Mouse (Mus musculus) intestine, embryonic 14.5 days (tissue): ENCODE results near the gene Srpk2. TPM values are rescaled to one million over a fixed set of nuclear protein-coding genes. Genes with fewer than 3 reads are reported as not detected.
"Not testable (repeated sequence)": the region's sequence is repeated elsewhere in the genome, so short reads cannot be mapped to it uniquely, and the experiment has no call there.

Source experiments
- ATAC-seq: fragments of 200-750 bp; cut with Nextera tagmentation; replicated peaks from 2 replicates; pipeline ENCODE4 v1.8.0; 2017; ENCODE audit warnings: low read depth, moderate number of reproducible peaks, moderate TSS enrichment, moderate library complexity; ENCODE audit not compliant: low FRiP score, low TSS enrichment
- DNase-seq: peaks from one replicate; pipeline ENCODE4 v3.0.0-alpha.2; 2018; ENCODE audit warnings: low spot score
- H3K27ac ChIP-seq: fragments of 300-500 bp; sonication (generic); 2 replicates; pipeline ENCODE4 v1.5.1; 2014; ENCODE audit warnings: low read depth, mild to moderate bottlenecking, control low read depth
- H3K27me3 ChIP-seq: fragments of 300-500 bp; sonication (generic); replicated peaks from 2 replicates; pipeline ENCODE4 v1.6.1; 2014; ENCODE audit warnings: low read length, control low read depth; ENCODE audit not compliant: control insufficient read depth, insufficient read depth
- H3K36me3 ChIP-seq: fragments of 300-500 bp; sonication (generic); 2 replicates; pipeline ENCODE4 v1.6.1; 2014; ENCODE audit warnings: low read length, control low read depth; ENCODE audit not compliant: control insufficient read depth, insufficient read depth
- H3K4me1 ChIP-seq: fragments of 300-500 bp; sonication (generic); replicated peaks from 2 replicates; pipeline ENCODE4 v1.6.1; 2014; ENCODE audit warnings: low read length, control low read depth, mixed read lengths; ENCODE audit not compliant: control insufficient read depth, insufficient read depth
- H3K4me2 ChIP-seq: fragments of 300-500 bp; sonication (generic); 2 replicates; pipeline ENCODE4 v1.6.1; 2014; ENCODE audit warnings: low read length
- H3K4me3 ChIP-seq: fragments of 300-500 bp; sonication (generic); 2 replicates; pipeline ENCODE4 v1.5.1; 2014; ENCODE audit warnings: low read depth, low read length, control low read depth, mixed read lengths
- H3K9ac ChIP-seq: fragments of 300-500 bp; sonication (generic); 2 replicates; pipeline ENCODE4 v1.6.1; 2014; ENCODE audit warnings: mild to moderate bottlenecking, low read length
- H3K9me3 ChIP-seq: fragments of 300-500 bp; sonication (generic); 2 replicates; pipeline ENCODE4 v1.6.1; 2016; ENCODE audit warnings: low read length, control low read depth; ENCODE audit not compliant: control insufficient read depth
- WGBS: fragments of 180-500 bp; shearing (Covaris S2); extraction: QIAGEN DNeasy Blood & Tissue Kit; methylation state at CpG from one replicate; pipeline ENCODE4 v1.1.7; 2014; 5-methylcytosine and 5-hydroxymethylcytosine counted together
- polyA plus RNA-seq: library from polyadenylated mRNA; unstranded; fragments of >200 nt; fragmentation: Nextera tagmentation; extraction: Ambion mirVana; gene quantifications from 2 replicates; pipeline ENCODE4 v1.2.1, GENCODE M21; 2014

Srpk2 gene
- polyA plus RNA-seq, 1 experiment from 2014 or later, result 47.1 TPM

DNA sequence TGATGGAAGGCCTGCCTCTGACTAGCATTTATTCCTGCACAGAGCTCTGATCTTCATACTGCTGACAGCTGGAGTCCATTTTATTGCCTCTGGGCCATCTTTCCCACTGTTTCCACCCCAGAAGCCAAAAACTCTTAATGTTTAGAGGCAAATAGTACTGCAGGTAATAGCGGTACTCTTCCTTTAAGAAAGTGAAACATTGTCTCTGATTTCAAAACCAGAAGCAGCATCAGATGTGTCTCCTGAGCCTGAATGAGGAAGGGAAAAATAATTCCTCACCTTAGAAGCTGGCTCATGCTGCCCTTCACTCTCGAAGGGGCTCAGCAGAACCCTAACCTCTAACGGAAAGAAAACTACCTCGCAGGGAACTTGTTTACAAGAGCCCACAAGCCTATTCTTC, 26.8 kb upstream of the Srpk2 start:
- DNase-seq (no peak), ATAC-seq (no peak)
- Histone ChIP-seq H3K4me3 (0 out of 2 replicates have a peak overlapping the region, but pooled peaks have one; percentile 61), H3K9me3 (peaks cover 32% of the 10 kb centered on the region), H3K4me1 (no peaks in the 10 kb centered on the region; the same call in 1 of the 2 replicates), H3K36me3 (peaks cover 33% of the 10 kb centered on the region), H3K27ac (no peak overlapping the region), H3K9ac (no peak overlapping the region), H3K27me3 (no peaks in the 10 kb centered on the region), H3K4me2 (no peak overlapping the region)
- 98% methylated on average over 4 of the region's 4 CpGs for WGBS

GRCm38 (mm10) chr5:23709661-23710060, 25.2 kb upstream of the Srpk2 start:
- peaks cover 33% of the 10 kb centered on the region for H3K36me3 ChIP-seq

GRCm38 (mm10) chr5:23706601-23707597, 22.5 kb upstream of the Srpk2 start:
- Histone ChIP-seq H3K9me3 (peaks cover 52% of the 10 kb centered on the region), H3K36me3 (peaks cover 56% of the 10 kb centered on the region)
- not testable (repeated sequence) for ATAC-seq, H3K4me1 ChIP-seq, DNase-seq, H3K4me3 ChIP-seq, H3K27me3 ChIP-seq, H3K9ac ChIP-seq, H3K4me2 ChIP-seq, H3K27ac ChIP-seq
- WGBS, result 96% methylated on average over 30 of the region's 34 CpGs

More at GRCm38 (mm10) chr5:23709661-23710060, 25.2 kb upstream of the Srpk2 start:
- no peaks in the 10 kb centered on the region; the same call in 1 of the 2 replicates for H3K4me1 ChIP-seq
- WGBS, result 96% methylated on average over 1 of the region's 1 CpGs
- H3K4me3 ChIP-seq, result no peak overlapping the region
- no peak overlapping the region for H3K9ac ChIP-seq
- no peak overlapping the region for H3K4me2 ChIP-seq
- no peak overlapping the region for H3K27ac ChIP-seq
- H3K9me3 ChIP-seq, result peaks cover 35% of the 10 kb centered on the region
- no peak for ATAC-seq
- no peak for DNase-seq
- H3K27me3 ChIP-seq, result no peaks in the 10 kb centered on the region

DNA sequence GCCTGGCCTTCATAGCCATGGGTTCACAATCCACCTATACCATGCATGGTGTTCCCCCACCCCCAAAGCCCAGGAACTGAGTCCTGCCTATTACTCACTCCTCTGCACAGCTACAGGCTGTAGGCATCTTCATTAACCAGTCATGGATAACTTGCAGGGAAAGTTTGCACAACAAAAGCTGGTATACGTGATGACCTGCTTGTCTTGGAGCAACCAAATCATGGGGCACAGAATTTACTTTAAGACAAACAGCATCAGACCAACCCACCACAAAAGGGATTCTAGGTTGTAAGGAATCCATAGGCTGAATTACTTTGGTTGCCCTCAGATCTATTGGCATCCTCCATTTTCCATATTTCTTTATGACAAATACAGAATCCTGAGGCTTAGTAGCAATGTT, 13.0 kb upstream of the Srpk2 start:
- Histone ChIP-seq H3K4me2 (no peak overlapping the region), H3K36me3 (peaks cover 18% of the 10 kb centered on the region), H3K9me3 (peaks cover 45% of the 10 kb centered on the region), H3K4me3 (no peak overlapping the region), H3K27ac (no peak overlapping the region), H3K27me3 (no peaks in the 10 kb centered on the region), H3K9ac (no peak overlapping the region), H3K4me1 (no peaks in the 10 kb centered on the region)
- DNase-seq (no peak), ATAC-seq (no peak)
- WGBS, result 97% methylated on average over 1 of the region's 1 CpGs

GRCm38 (mm10) chr5:23683431-23683830, 986 bp downstream of the Srpk2 start:
- Histone ChIP-seq H3K4me2 (no peak overlapping the region), H3K9ac (no peak overlapping the region), H3K36me3 (no peaks in the 10 kb centered on the region), H3K4me1 (no peaks in the 10 kb centered on the region), H3K4me3 (no peak overlapping the region), H3K27me3 (no peaks in the 10 kb centered on the region), H3K27ac (no peak overlapping the region), H3K9me3 (no peaks in the 10 kb centered on the region)
- DNase-seq, result no peak
- no peak for ATAC-seq
- 84% methylated on average over 4 of the region's 4 CpGs for WGBS

DNA sequence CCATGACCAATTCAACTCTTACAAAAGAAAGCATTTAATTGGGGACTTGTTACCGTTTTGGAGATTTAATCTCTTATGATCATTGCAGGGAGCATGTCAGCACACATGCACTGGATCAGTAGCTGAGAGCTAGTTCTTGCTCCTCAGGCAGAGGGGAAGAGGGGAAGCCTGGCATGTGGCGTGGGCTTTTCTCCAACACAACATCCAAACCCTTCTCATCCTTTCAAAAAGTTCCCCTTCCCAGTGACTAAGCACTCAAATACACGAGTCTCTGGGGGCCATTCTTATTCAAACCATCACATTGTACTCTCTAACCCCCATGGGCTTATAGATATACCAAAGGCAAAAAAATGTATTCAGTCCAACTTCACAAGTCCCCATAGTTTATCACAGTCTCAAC, 5.4 kb downstream of the Srpk2 start:
- no peak overlapping the region for H3K27ac ChIP-seq
- H3K36me3 ChIP-seq, result no peaks in the 10 kb centered on the region
- ATAC-seq, result no peak
- peak; percentile 9 for DNase-seq
- H3K27me3 ChIP-seq, result no peaks in the 10 kb centered on the region
- H3K4me2 ChIP-seq, result no peak overlapping the region
- H3K9ac ChIP-seq, result no peak overlapping the region
- 69% methylated on average over 3 of the region's 3 CpGs for WGBS
- 0 out of 2 replicates have a peak, but pooled peaks cover 3% of the 10 kb centered on the region for H3K4me1 ChIP-seq
- no peak overlapping the region for H3K4me3 ChIP-seq
- no peaks in the 10 kb centered on the region for H3K9me3 ChIP-seq

- ATAC-seq (no peak), DNase-seq (no peak)
- Histone ChIP-seq H3K9me3 (no peaks in the 10 kb centered on the region), H3K9ac (no peak overlapping the region), H3K36me3 (no peaks in the 10 kb centered on the region), H3K27ac (no peak overlapping the region), H3K4me2 (no peak overlapping the region), H3K4me1 (0 out of 2 replicates have a peak, but pooled peaks cover 3% of the 10 kb centered on the region), H3K4me3 (no peak overlapping the region), H3K27me3 (no peaks in the 10 kb centered on the region)
- WGBS, result 95% methylated on average over 5 of the region's 5 CpGs
These were observed 6.5 kb downstream of the Srpk2 start for GRCm38 (mm10) chr5:23677883-23678282.

- Histone ChIP-seq H3K27ac (no peak overlapping the region), H3K9ac (no peak overlapping the region), H3K4me3 (no peak overlapping the region), H3K9me3 (no peaks in the 10 kb centered on the region), H3K36me3 (no peaks in the 10 kb centered on the region), H3K4me1 (peaks cover 3% of the 10 kb centered on the region; the same call in 1 of the 2 replicates), H3K27me3 (no peaks in the 10 kb centered on the region), H3K4me2 (no peak overlapping the region)
- DNase-seq, result peak; percentile 21
- WGBS, result 84% methylated on average over 5 of the region's 5 CpGs
- no peak for ATAC-seq
These were observed 7.4 kb downstream of the Srpk2 start for GRCm38 (mm10) chr5:23677072-23677453.
